Mouse (Mus musculus): ENCODE data around the gene Fkbp9.

Gene Fkbp9

DNA sequence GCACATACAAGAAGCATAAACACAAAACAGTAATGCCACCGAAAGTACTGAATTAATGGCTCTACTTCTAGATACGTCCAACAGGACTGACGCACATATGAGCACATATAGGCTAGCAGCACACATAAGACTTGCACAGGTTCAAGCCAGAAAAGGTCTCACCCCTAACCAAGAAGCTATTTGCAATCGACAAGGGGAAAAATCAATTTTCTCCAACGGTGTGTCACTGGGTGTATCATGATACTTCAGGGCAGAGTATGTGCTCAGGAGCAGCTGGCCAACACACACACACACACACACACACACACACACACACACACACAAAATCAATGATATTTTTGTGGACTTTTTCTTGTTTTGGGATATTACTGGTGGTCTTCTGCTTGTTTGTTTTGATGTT is 73.6 kb downstream of the Fkbp9 start:
- no peak for DNase-seq (ENCODE audit: low read depth, low spot score)

DNA sequence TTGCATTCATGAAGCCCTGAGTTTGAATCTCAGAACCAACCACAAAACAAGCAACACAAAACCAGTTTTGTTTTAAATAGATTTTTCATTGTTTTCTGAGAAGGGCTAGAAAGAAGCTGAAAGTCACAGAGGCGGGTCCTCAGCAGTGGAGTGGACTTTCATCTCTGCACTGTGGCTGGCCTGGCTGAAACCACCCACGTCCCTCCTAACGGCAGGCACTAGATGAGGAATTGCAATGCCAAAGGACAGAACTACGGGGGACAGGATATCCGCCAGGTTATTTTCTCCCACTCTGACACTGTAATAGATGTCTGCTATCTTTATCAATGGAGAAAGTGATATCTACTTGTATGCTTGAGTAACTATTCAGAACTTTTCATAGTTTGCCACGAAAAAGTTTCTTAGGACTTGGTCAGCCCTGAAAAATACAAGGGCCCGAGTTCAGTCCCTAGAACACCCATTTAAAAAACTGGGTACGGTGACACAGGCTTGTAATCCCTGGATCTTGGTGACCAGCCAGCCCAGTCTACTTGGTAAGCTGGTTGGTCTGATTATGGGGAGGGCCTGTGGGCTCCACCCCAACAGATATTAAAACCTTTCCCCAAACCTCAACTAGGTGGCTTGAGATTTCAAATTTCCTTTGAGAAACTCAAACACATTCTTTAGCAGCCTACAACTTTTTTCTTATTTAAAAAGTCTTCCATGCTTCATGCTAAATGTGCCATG is 74.4 kb downstream of the Fkbp9 start:
- no peak for DNase-seq (ENCODE audit: low read depth, low spot score)

DNA sequence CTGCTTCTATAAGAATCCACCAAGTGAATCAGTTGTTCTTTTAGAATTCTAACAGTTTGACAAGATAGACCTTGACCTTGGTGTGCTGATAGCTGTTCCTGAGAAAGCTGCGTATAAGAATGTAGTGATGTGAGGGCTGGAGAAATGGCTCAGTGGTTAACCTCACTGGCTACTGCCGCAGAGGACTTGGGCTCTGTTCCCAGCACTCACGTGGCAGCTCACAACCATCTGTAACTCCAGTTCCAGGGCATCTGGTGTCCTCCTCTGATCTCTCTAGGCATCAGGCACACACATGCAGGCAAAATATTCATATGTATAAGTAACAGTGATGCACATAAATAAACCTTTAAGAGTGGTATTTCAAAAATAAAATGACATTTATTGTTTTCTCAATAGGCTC is 76.1 kb downstream of the Fkbp9 start:
- DNase-seq (ENCODE audit: low read depth, low spot score), result no peak

DNA sequence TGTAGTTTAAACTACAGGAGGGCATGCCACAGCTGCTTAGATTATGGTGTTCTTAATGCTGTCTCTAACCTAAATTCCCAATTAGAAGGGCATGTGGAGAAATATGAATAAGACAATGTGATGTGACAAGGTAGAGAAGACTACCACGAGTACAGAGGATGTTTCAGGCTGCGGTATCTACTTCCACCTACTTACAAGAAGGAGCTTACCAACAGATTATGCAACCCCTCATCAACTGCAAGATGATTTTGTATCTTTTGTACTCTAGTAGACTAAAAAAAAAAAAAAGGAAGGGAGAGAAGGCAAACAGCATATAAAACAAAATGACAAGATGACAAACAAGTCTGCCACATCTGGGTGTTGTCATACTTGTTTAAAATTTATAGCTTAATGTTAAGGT is 76.5 kb downstream of the Fkbp9 start:
- no peak for DNase-seq (ENCODE audit: low read depth, low spot score)

DNA sequence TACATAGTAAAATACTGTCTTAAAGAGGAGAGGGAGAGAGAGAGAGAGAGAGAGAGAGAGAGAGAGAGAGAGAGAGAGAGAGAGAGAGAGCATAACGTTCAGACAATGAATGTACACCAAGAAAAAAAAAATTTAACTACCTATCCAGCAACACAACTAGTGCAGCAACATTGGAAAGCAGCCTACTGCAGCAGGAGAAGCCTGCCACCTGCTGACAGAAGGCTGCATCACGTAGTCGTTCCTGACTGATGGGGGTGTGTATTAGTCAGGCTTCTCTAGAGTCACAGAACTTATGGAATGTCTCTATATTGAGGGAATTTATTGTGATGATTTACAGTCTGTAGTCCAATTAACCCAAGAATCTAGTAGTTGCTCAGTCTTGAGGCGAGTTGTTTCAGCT is 77.1 kb downstream of the Fkbp9 start:
- peak; percentile 32 for DNase-seq (ENCODE audit: low read depth, low spot score)

DNA sequence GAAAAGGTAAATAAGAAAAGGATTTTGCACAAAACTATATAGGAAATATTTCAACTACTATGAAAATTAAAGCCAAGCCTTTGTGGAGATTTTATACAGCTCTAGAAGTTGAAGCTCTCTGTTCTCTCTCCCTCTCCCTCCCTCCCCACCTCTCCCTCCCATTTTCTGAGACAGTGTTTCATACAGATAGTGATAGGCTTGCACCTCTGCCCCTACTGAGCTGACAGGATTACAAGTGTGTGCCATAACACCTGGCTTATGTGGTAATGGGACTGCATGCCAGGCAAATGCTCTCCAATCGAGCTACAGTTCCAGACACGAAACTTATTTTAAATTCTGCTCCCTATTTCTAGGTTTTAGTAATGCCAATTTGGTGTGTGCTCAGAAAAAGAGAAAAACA is 79.1 kb downstream of the Fkbp9 start:
- DNase-seq (ENCODE audit: low read depth, low spot score), result no peak

DNA sequence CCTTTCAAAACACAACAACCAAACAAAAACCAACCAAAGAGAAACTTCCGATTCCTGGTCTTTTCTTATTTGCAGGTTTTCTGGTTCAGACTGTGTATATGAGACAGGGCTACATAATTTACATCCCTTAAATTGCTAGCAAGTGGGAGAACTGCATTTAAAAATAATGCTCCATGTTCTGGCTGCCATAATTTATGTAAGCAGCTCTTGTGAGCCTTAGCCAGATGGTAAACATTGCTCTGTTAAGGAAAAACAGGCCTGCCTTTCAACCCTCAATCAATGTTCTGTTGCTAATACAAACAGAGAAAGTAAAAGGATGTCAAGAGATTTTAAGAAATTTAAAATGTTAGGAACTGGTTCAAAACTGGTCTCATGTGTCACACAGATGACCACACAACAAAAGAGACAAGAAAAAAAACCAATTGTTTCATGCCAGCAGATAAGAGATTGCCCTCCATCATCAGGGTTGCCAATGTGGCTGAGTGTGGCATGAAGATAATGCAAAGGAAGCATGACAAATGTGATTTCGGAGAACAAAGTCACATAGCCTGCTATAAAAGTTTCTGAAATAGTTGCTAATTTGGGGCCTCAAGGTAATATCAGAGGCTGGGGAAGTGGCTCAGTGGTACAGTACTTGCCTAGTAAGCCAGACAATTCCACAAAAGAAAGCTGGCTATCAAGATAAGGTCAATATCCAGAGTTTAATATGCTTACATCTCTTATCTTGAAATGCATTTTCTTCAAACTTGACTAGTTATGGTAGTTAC is 81.4 kb downstream of the Fkbp9 start:
- no peak for DNase-seq (ENCODE audit: low read depth, low spot score)

DNA sequence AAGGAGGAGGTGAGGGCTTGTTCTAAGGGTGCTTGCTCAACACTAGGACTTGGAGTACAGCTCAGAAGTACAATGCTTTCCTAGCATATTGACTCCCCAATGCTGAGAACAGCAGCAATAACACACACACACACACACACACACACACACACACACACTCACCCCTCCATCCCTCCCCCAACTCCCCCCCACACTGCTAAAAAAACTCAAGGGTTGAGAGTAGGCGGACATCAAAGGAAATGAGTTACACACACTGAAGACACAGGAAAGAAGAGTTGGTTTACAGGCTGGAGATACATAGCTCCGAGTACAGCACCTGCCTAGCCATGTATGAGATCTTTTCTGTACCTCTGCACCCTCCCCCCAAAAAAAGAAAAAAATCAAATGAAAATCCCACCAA is 84.4 kb downstream of the Fkbp9 start:
- DNase-seq (ENCODE audit: low read depth, low spot score), result no peak

DNA sequence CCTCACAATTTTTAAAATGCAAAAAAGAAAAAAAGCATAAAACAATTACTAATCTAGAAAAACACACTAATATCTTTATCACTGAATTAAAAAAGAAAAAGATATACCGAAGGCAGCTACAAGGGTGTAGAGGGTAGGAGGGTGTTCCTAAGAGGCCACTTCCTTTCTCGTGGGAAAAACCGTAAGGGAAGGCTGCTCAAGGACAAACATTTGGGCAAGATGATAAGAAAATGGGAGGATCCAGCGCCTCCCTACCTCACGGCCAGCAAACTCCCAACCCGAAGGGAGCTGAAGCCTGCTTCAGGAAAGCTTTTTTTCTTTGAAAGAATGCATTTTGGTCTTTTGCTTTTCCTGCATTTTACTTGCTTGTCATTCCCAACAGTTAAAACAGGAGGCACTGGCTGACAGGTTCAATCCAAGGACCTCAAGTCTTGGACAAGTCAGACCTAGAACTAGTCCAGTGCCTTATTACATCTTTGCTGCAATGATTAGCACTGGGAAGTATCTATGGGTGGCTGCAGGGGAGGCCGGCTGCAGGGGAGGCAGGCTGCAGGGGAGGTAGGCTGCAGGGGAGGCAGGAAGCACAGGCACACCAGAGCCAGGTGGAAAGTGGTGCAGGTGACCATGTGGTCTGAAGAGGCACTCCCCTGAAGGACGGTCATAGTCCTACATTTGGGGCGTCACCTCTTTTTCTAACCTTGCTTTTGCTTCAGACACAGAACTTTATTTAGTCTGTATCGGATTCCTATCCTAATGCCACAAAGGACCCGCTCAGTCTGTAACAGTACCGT is 85.9 kb downstream of the Fkbp9 start:
- DNase-seq (ENCODE audit: low read depth, low spot score), result no peak

DNA sequence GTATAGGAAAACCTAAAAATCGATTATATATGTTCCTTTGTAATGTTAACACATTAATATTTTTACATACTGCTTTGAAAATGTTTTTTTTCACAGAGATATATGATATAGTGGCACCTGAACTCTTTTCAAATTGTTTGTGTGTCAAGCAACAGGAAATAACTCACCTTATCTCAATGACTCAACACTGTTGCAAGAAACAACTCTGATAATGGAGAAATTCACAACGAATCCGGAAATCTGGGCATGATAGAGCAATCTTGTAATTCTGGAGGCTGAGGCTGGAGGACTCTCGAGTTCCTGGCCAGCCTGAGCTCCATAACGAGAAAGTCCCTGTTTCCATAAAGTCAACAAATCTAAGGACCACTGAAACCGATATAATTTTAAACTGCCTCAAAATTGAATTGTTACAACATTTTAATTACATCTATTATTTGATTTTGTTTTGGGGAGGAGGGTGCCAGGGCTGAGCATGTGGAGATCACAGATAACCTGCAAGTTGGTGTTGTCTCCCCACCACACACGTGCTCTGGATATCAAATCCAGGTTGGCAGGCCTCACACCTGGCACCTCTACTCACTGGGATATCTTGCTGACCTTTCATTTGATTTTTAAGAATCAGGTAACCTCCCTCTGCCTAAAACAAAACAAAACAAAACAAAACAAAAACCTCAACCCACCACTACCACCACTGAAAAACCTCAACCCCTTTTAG is 87.6 kb downstream of the Fkbp9 start:
- no peak for DNase-seq (ENCODE audit: low read depth, low spot score)

DNA sequence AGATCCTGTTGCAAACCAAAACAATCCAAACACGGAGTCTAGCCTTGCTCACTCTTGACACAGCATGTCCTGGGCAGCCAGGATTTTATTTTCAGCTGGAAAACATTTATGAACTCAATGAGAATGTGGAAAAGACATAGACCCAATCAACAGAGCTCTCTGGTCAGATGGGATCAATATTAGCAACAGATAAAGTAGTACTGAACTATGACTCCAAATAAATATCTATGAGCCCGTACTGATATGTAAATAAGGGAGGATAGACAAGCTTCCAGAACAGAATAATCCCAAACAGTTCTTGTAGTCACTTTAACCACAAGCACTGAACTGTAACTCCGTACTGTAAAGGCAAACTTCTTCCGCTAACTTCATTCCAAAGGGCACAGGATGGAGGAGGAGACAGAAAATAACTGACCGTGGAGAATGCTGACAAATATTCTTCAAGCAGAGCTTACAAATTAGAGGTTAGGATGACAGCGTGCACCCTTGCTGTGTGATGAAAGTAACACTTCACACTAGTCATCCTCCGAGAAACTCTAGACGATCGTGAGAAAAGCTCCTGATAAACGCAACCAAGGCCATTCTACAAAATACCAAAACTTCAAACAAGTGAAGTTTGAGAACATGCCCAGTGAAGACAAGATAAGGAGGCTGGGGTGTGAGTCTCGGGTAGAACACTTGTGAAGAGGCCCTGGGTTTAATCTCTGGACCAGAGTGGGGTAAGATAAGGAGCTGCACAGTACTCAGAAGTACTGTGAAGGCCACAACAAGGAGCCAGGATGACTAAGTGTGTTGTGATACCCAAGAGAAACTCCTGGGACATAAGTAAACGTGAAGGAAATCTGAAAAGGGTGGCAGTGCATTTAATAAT is 88.6 kb downstream of the Fkbp9 start:
- DNase-seq (ENCODE audit: low read depth, low spot score), result no peak

DNA sequence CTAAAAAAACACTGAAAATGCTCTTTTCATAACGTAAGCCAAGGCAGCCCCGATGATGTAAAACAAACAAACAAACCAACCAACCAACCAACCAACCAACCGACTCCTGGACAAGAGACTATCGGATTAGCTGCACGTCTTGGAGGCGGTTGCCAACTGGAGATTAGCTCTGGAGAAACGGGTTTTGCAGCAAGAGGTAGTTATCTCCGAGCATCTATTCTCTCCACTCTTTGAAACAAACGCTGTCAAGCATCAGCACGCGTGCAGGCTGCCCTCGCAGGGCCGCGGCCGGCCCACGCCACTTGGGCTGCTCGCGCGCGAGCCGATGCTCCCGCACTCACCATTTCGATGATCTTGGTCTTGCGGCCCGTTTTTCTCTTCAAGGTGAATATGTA is 91.5 kb downstream of the Fkbp9 start:
- DNase-seq (ENCODE audit: low read depth, low spot score), result no peak

DNA sequence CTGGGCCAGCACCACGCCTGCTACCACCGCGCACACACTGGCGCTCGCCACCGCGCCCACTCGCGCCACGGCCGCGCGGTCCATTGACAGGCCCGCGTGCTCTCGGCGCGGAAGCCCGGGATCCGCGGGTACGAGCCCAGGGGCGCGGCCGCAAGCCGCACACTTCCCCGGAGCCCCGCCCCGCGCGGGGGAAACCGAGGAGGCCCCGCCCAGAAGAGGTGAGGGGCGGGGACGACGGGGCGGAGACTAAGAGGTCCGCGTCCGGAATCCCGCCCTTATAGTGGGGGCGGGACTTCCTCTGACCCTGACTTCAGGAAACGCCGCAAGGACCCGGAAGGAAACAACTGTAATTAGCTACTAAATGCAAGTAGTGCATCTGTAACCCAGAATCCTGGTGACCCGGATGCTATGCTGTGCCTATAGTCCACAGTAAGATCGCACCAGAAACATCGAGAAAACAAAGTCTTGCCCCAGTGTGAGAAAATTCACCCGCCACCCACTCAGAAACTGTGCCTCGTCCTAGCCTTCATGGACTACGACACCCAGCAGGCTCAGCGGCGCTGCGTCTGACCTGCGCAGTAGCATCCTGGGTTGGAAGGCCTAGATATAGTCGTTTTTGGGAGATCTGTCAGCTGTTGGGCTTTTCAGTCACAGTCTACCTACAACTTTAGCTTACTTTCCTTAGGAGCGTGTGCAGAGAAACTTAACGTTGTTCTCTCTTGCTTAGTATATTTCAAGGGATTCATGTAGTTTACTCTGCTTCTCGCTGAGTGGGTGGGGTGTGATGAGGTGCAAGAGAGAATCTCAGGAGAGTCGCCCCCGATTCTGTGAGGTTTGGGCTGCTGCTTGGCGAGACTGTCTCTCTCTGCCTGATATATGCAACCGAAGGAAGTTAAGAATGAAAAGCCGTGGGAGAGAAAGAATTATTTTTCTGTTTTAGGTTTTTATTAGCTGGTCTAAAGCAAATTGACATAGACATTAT is 92.2 kb downstream of the Fkbp9 start, which contains the start of the genes Nt5c3 and Vmn1r4:
Gene Nt5c3, minus strand, starts transcription at position 207 of the 982 bp plus-strand sequence.
Gene Vmn1r4, plus strand, starts transcription at position 290 of the 982 bp plus-strand sequence.
- DNase-seq (ENCODE audit: low read depth, low spot score), result peak; percentile 89
